Mouse (Mus musculus) heart, embryonic 12.5 days (tissue): ENCODE data around the gene Serpina3m. TPM values are rescaled to one million over a fixed set of nuclear protein-coding genes. Genes with fewer than 3 reads are reported as not detected.
"Not testable (repeated sequence)": the region's sequence is repeated elsewhere in the genome, so short reads cannot be mapped to it uniquely, and the experiment has no call there.

Experiments used
- ATAC-seq: fragments of 200-750 bp; cut with Nextera tagmentation; 2 replicates; pipeline ENCODE4 v1.8.0; 2017; ENCODE audit warnings: moderate TSS enrichment, moderate library complexity; ENCODE audit not compliant: insufficient number of reproducible peaks, low FRiP score
- H3K27ac ChIP-seq: fragments of 300-500 bp; sonication (generic); 2 replicates; pipeline ENCODE4 v1.5.1; 2016; ENCODE audit warnings: mild to moderate bottlenecking, moderate library complexity; ENCODE audit not compliant: poor library complexity, severe bottlenecking
- H3K27me3 ChIP-seq: fragments of 300-500 bp; sonication (generic); replicated peaks from 2 replicates; pipeline ENCODE4 v1.6.1; 2016; ENCODE audit warnings: mild to moderate bottlenecking, moderate library complexity
- H3K36me3 ChIP-seq: fragments of 300-500 bp; sonication (generic); 2 replicates; pipeline ENCODE4 v1.6.1; 2016; ENCODE audit warnings: mild to moderate bottlenecking, moderate library complexity
- H3K4me1 ChIP-seq: fragments of 300-500 bp; sonication (generic); replicated peaks from 2 replicates; pipeline ENCODE4 v1.6.1; 2016; ENCODE audit warnings: mild to moderate bottlenecking
- H3K4me2 ChIP-seq: fragments of 300-500 bp; sonication (generic); 2 replicates; pipeline ENCODE4 v1.6.1; 2016; ENCODE audit warnings: mild to moderate bottlenecking, moderate library complexity
- H3K4me3 ChIP-seq: fragments of 300-500 bp; sonication (generic); 2 replicates; pipeline ENCODE4 v1.5.1; 2016; ENCODE audit warnings: mild to moderate bottlenecking
- H3K9ac ChIP-seq: fragments of 300-500 bp; sonication (generic); 2 replicates; pipeline ENCODE4 v1.6.1; 2016; ENCODE audit warnings: mild to moderate bottlenecking, moderate library complexity
- H3K9me3 ChIP-seq: fragments of 300-500 bp; sonication (generic); replicated peaks from 2 replicates; pipeline ENCODE4 v1.6.1; 2016; ENCODE audit warnings: mild to moderate bottlenecking, moderate library complexity
- WGBS: fragments of 180-500 bp; shearing (Covaris S2); methylation state at CpG from one replicate; pipeline ENCODE4 v1.1.7; 2016; 5-methylcytosine and 5-hydroxymethylcytosine counted together
- polyA plus RNA-seq: library from polyadenylated mRNA; unstranded; fragments of >200 nt; fragmentation: Nextera tagmentation; extraction: Ambion mirVana; gene quantifications from 2 replicates; pipeline ENCODE4 v1.2.1, GENCODE M21; 2016

Gene Serpina3m
- polyA plus RNA-seq, 1 experiment from 2014 or later: not detected

- ATAC-seq: no peak
- no peaks in the 10 kb centered on the region for H3K36me3 ChIP-seq
- H3K4me3 ChIP-seq: no peak overlapping the region
Measured at GRCm38 (mm10) chr12:104345707-104346106, 7.4 kb downstream of the Serpina3m start.

GRCm38 (mm10) chr12:104347091-104347490 lies 8.8 kb downstream of the Serpina3m start:
- Histone ChIP-seq H3K4me1 (no peaks in the 10 kb centered on the region), H3K36me3 (no peaks in the 10 kb centered on the region), H3K9me3 (no peaks in the 10 kb centered on the region), H3K27ac (no peak overlapping the region), H3K27me3 (no peaks in the 10 kb centered on the region), H3K4me3 (no peak overlapping the region), H3K4me2 (no peak overlapping the region), H3K9ac (no peak overlapping the region)
- 68% methylated on average over 2 of the region's 2 CpGs for WGBS
- ATAC-seq: no peak

More at GRCm38 (mm10) chr12:104345707-104346106, 7.4 kb downstream of the Serpina3m start:
- Histone ChIP-seq H3K4me2 (no peak overlapping the region), H3K9ac (no peak overlapping the region), H3K9me3 (no peaks in the 10 kb centered on the region), H3K27ac (no peak overlapping the region), H3K4me1 (no peaks in the 10 kb centered on the region), H3K27me3 (no peaks in the 10 kb centered on the region)

- not testable (repeated sequence) for H3K27me3 ChIP-seq, H3K27ac ChIP-seq, H3K36me3 ChIP-seq, H3K4me3 ChIP-seq, H3K9ac ChIP-seq, ATAC-seq, H3K4me2 ChIP-seq, H3K4me1 ChIP-seq, H3K9me3 ChIP-seq
- 25% methylated on average over 3 of the region's 3 CpGs for WGBS
Measured at GRCm38 (mm10) chr12:104351812-104352211, 13.5 kb downstream of the Serpina3m start.

- no peak overlapping the region for H3K9ac ChIP-seq
- H3K27ac ChIP-seq: no peak overlapping the region
- H3K9me3 ChIP-seq: no peaks in the 10 kb centered on the region
- no peaks in the 10 kb centered on the region; the same call in 1 of the 2 replicates for H3K27me3 ChIP-seq
- no peak for ATAC-seq
- H3K4me3 ChIP-seq: no peak overlapping the region
- no peaks in the 10 kb centered on the region for H3K4me1 ChIP-seq
- no peaks in the 10 kb centered on the region for H3K36me3 ChIP-seq
- no peak overlapping the region for H3K4me2 ChIP-seq
- WGBS: 79% methylated on average over 3 of the region's 3 CpGs
Measured at GRCm38 (mm10) chr12:104356006-104356405, 17.7 kb downstream of the Serpina3m start.

- Histone ChIP-seq H3K9me3 (no peaks in the 10 kb centered on the region), H3K4me1 (no peaks in the 10 kb centered on the region), H3K4me2 (no peak overlapping the region), H3K4me3 (no peak overlapping the region), H3K36me3 (no peaks in the 10 kb centered on the region), H3K27me3 (no peaks in the 10 kb centered on the region), H3K27ac (no peak overlapping the region), H3K9ac (no peak overlapping the region)
- WGBS: 82% methylated on average over 3 of the region's 3 CpGs
- ATAC-seq: no peak
Measured at GRCm38 (mm10) chr12:104369986-104370385, 31.7 kb downstream of the Serpina3m start.

- WGBS: 61% methylated on average over 5 of the region's 5 CpGs
- H3K4me2 ChIP-seq, H3K9me3 ChIP-seq, H3K27ac ChIP-seq, H3K9ac ChIP-seq, H3K27me3 ChIP-seq, ATAC-seq, H3K4me1 ChIP-seq, H3K4me3 ChIP-seq, H3K36me3 ChIP-seq: not testable (repeated sequence)
Measured at GRCm38 (mm10) chr12:104377179-104377578, 38.9 kb downstream of the Serpina3m start.

GRCm38 (mm10) chr12:104378351-104378750 lies 40.1 kb downstream of the Serpina3m start:
- H3K9me3 ChIP-seq, H3K4me3 ChIP-seq, H3K4me1 ChIP-seq, H3K9ac ChIP-seq, ATAC-seq, H3K27ac ChIP-seq, H3K27me3 ChIP-seq, H3K4me2 ChIP-seq, H3K36me3 ChIP-seq: not testable (repeated sequence)
- WGBS: 65% methylated on average over 2 of the region's 2 CpGs

- ATAC-seq, H3K27me3 ChIP-seq, H3K9ac ChIP-seq, H3K4me2 ChIP-seq, H3K4me1 ChIP-seq, H3K36me3 ChIP-seq, H3K27ac ChIP-seq, H3K4me3 ChIP-seq, H3K9me3 ChIP-seq: not testable (repeated sequence)
- 57% methylated on average over 5 of the region's 5 CpGs for WGBS
Measured at GRCm38 (mm10) chr12:104378815-104379214, 40.5 kb downstream of the Serpina3m start.

- Histone ChIP-seq H3K4me1 (no peaks in the 10 kb centered on the region), H3K4me3 (no peak overlapping the region), H3K9ac (no peak overlapping the region), H3K27me3 (no peaks in the 10 kb centered on the region), H3K27ac (no peak overlapping the region), H3K36me3 (no peaks in the 10 kb centered on the region), H3K9me3 (peaks cover 7% of the 10 kb centered on the region), H3K4me2 (no peak overlapping the region)
- ATAC-seq: no peak
- 86% methylated on average over 11 of the region's 11 CpGs for WGBS
Measured at GRCm38 (mm10) chr12:104379856-104380255, 41.6 kb downstream of the Serpina3m start.

- not testable (repeated sequence) for H3K36me3 ChIP-seq, ATAC-seq, H3K27me3 ChIP-seq, H3K9me3 ChIP-seq, H3K4me2 ChIP-seq, H3K4me1 ChIP-seq, H3K27ac ChIP-seq, H3K4me3 ChIP-seq, H3K9ac ChIP-seq
- 88% methylated on average over 8 of the region's 8 CpGs for WGBS
Measured at GRCm38 (mm10) chr12:104381071-104381604, 42.9 kb downstream of the Serpina3m start.

GRCm38 (mm10) chr12:104385987-104386386 lies 47.7 kb downstream of the Serpina3m start:
- H3K4me3 ChIP-seq, H3K9me3 ChIP-seq, ATAC-seq, H3K4me1 ChIP-seq, H3K27ac ChIP-seq, H3K9ac ChIP-seq, H3K27me3 ChIP-seq, H3K36me3 ChIP-seq, H3K4me2 ChIP-seq: not testable (repeated sequence)

GRCm38 (mm10) chr12:104386878-104387277 lies 48.6 kb downstream of the Serpina3m start:
- 55% methylated on average over 2 of the region's 2 CpGs for WGBS
- not testable (repeated sequence) for H3K9me3 ChIP-seq, H3K4me2 ChIP-seq, H3K36me3 ChIP-seq, H3K4me3 ChIP-seq, H3K9ac ChIP-seq, H3K27me3 ChIP-seq, ATAC-seq, H3K27ac ChIP-seq, H3K4me1 ChIP-seq
